12 mouse cellular contexts compared by ENCODE assay signal in genomic region chr14:75873612-75874011, GRCm38 (mm10). TPM values are rescaled to one million over a fixed set of nuclear protein-coding genes. Genes with fewer than 3 reads are reported as not detected.
DNase-seq lines count a peak whose midpoint lies in the region; ATAC-seq and TF ChIP-seq lines count a peak whose summit lies in the region.
"Had no signal": no experiment of that assay in that cellular context is flagged by ENCODE, and none has a peak within 500 bp of the region (broad histone marks: within the 10 kb centered on the region; RNA-seq: fewer than 3 reads in every experiment).

No protein-coding gene starts in this region.

- no peak for TF ChIP-seq CTCF in Patski (IDR thresholded peaks at IDR 0.05)
- TF ChIP-seq CTCF in cerebellum, adult 2 months (IDR thresholded peaks at IDR 0.05; ENCODE audit: borderline replicate concordance, insufficient read depth, low read depth, low read length): no peak

- CTCF ChIA-PET in Patski (lab: Charles Lee): interaction anchor here (1.2 to 1.3 kb wide), 2 partner anchors 203 to 204 kb away, joined by 3 read pairs; no protein-coding TSS in a partner anchor

- no peaks in the 10 kb centered on the region for H3K4me1 ChIP-seq in embryonic facial prominence, embryonic 14.5 days (ENCODE audit: control insufficient read depth, insufficient read depth, low read length)
- H3K4me1 ChIP-seq in embryonic facial prominence, embryonic 10.5 days: peaks cover 22% of the 10 kb centered on the region
- peaks cover 15% of the 10 kb centered on the region; the same call in 1 of the 2 replicates for H3K4me1 ChIP-seq in kidney, embryonic 15.5 days
- H3K4me1 ChIP-seq in midbrain, embryonic 10.5 days: peaks cover 39% of the 10 kb centered on the region
- no peaks in the 10 kb centered on the region for H3K4me1 ChIP-seq in cerebellum, adult 2 months (ENCODE audit: control insufficient read depth, insufficient read depth, low read length)
- H3K4me1 ChIP-seq: limb, embryonic 12.5 days had no signal

- H3K9me3 ChIP-seq in embryonic facial prominence, embryonic 14.5 days (ENCODE audit: control insufficient read depth, low read length): no peaks in the 10 kb centered on the region
- peaks cover 3% of the 10 kb centered on the region for H3K9me3 ChIP-seq in embryonic facial prominence, embryonic 10.5 days
- H3K9me3 ChIP-seq in kidney, embryonic 15.5 days (replicated peaks): no peaks in the 10 kb centered on the region
- peaks cover 4% of the 10 kb centered on the region; the same call in 1 of the 2 replicates for H3K9me3 ChIP-seq in midbrain, embryonic 10.5 days (replicated peaks)

- no peak overlapping the region for H3K27ac ChIP-seq in embryonic facial prominence, embryonic 14.5 days (replicated peaks; ENCODE audit: low read depth, low read length)
- H3K27ac ChIP-seq in embryonic facial prominence, embryonic 10.5 days (replicated peaks): no peak overlapping the region
- 0 out of 2 replicates have a peak overlapping the region, but pooled peaks have one; percentile 32 for H3K27ac ChIP-seq in kidney, embryonic 15.5 days
- no peak overlapping the region for H3K27ac ChIP-seq in midbrain, embryonic 10.5 days (replicated peaks)
- no peak overlapping the region for H3K27ac ChIP-seq in cerebellum, adult 2 months (ENCODE audit: insufficient read depth, low read length)
- H3K27ac ChIP-seq: layer of hippocampus, adult 2 months; limb, embryonic 12.5 days had no signal

- H3K4me2 ChIP-seq in embryonic facial prominence, embryonic 14.5 days (ENCODE audit: low read depth, low read length): no peak overlapping the region
- no peak overlapping the region for H3K4me2 ChIP-seq in kidney, embryonic 15.5 days
- H3K4me2 ChIP-seq: limb, embryonic 12.5 days had no signal

- no peak overlapping the region for H3K4me3 ChIP-seq in embryonic facial prominence, embryonic 14.5 days (ENCODE audit: low read depth, low read length)
- H3K4me3 ChIP-seq in embryonic facial prominence, embryonic 10.5 days: no peak overlapping the region
- H3K4me3 ChIP-seq in kidney, embryonic 15.5 days (replicated peaks): no peak overlapping the region
- no peak overlapping the region for H3K4me3 ChIP-seq in midbrain, embryonic 10.5 days
- H3K4me3 ChIP-seq in cerebellum, adult 2 months (replicated peaks; ENCODE audit: insufficient read depth, low read depth, low read length): no peak overlapping the region
- H3K4me3 ChIP-seq: layer of hippocampus, adult 2 months; limb, embryonic 12.5 days had no signal

- no peaks in the 10 kb centered on the region for H3K27me3 ChIP-seq in embryonic facial prominence, embryonic 14.5 days (replicated peaks; ENCODE audit: control insufficient read depth, insufficient read depth, low read length)
- H3K27me3 ChIP-seq in embryonic facial prominence, embryonic 10.5 days (replicated peaks; ENCODE audit: low read depth, poor library complexity, severe bottlenecking): no peaks in the 10 kb centered on the region; the same call in 1 of the 2 replicates
- H3K27me3 ChIP-seq in Patski: no peaks in the 10 kb centered on the region
- H3K27me3 ChIP-seq in kidney, embryonic 15.5 days: 0 out of 2 replicates have a peak, but pooled peaks cover 2% of the 10 kb centered on the region
- peaks cover 12% of the 10 kb centered on the region for H3K27me3 ChIP-seq in midbrain, embryonic 10.5 days (ENCODE audit: low read depth, poor library complexity, severe bottlenecking)
- no peaks in the 10 kb centered on the region; the same call in 1 of the 2 replicates for H3K27me3 ChIP-seq in cerebellum, adult 2 months (ENCODE audit: control insufficient read depth, insufficient read depth, low read length)

- in situ Hi-C loops in Patski (cut with MboI; ENCODE audit: low pct_unique_long_range_greater_than_20kb): loop anchor here (10.0 to 25.0 kb wide), 2 partner anchors 591 to 814 kb away; no protein-coding TSS in a partner anchor

- WGBS in embryonic facial prominence, embryonic 14.5 days: 62% methylated on average over 9 of the region's 9 CpGs
- WGBS in embryonic facial prominence, embryonic 10.5 days: 94% methylated on average over 9 of the region's 9 CpGs
- WGBS in kidney, embryonic 15.5 days: 58% methylated on average over 9 of the region's 9 CpGs
- 93% methylated on average over 9 of the region's 9 CpGs for WGBS in midbrain, embryonic 10.5 days
- 59% methylated on average over 9 of the region's 9 CpGs for WGBS in cerebellum, adult 2 months

- H3K9ac ChIP-seq in embryonic facial prominence, embryonic 14.5 days (ENCODE audit: low read depth, low read length): no peak overlapping the region
- no peak overlapping the region for H3K9ac ChIP-seq in kidney, embryonic 15.5 days
- H3K9ac ChIP-seq: limb, embryonic 12.5 days had no signal

- TF ChIP-seq POLR2A in cerebellum, adult 2 months (IDR thresholded peaks at IDR 0.05; ENCODE audit: borderline replicate concordance, insufficient read depth, low read length): no peak

- POLR2A ChIA-PET in Patski (lab: Charles Lee): interaction anchor here (0.7 kb wide), 1 partner anchor 128 kb away, joined by 3 read pairs; no protein-coding TSS in a partner anchor

- no peaks in the 10 kb centered on the region for H3K36me3 ChIP-seq in embryonic facial prominence, embryonic 14.5 days (ENCODE audit: control insufficient read depth, insufficient read depth, low read length)
- H3K36me3 ChIP-seq in embryonic facial prominence, embryonic 10.5 days (replicated peaks): no peaks in the 10 kb centered on the region
- no peaks in the 10 kb centered on the region for H3K36me3 ChIP-seq in kidney, embryonic 15.5 days
- no peaks in the 10 kb centered on the region for H3K36me3 ChIP-seq in midbrain, embryonic 10.5 days
- H3K36me3 ChIP-seq: limb, embryonic 12.5 days had no signal

- DNase-seq in embryonic facial prominence, embryonic 14.5 days (ENCODE audit: low spot score): peak; percentile 78
- no peak for DNase-seq in embryonic facial prominence, embryonic 10.5 days (ENCODE audit: low spot score)
- peak; percentile 68 for DNase-seq in Patski (ENCODE audit: low read depth, low spot score)
- peak; percentile 47 for DNase-seq in lung, postnatal 25 days (ENCODE audit: low spot score)
- no peak for DNase-seq in B cell, adult 2 months
- DNase-seq in midbrain, embryonic 10.5 days (ENCODE audit: low spot score): no peak
- no peak for DNase-seq in cerebellum, adult 2 months
- DNase-seq: gastrocnemius, postnatal 14 days; right cerebral cortex, postnatal 25 days had no signal

- no peak for ATAC-seq in embryonic facial prominence, embryonic 14.5 days (ENCODE audit: low read depth)
- no peak for ATAC-seq in Patski
- ATAC-seq in kidney, embryonic 15.5 days (replicated peaks; ENCODE audit: low FRiP score): no peak

RNA-seq across cellular contexts. Expression of gene Tpt1, which starts 28.7 kb away (rescaled TPM):
- 1,262 and 1,432 TPM in 2 replicates for polyA plus RNA-seq in embryonic facial prominence, embryonic 14.5 days (2014; fragmentation: Nextera tagmentation; extraction: Ambion mirVana)
- polyA plus RNA-seq in embryonic facial prominence, embryonic 10.5 days (2016; fragmentation: Nextera tagmentation; extraction: Ambion mirVana): 832 and 862 TPM in 2 replicates
- 2,058 TPM for polyA plus RNA-seq in Patski (2021)
- polyA plus RNA-seq in kidney, embryonic 15.5 days (2015; fragmentation: Nextera tagmentation; extraction: Ambion mirVana): 1,011 and 1,156 TPM in 2 replicates
- polyA plus RNA-seq in midbrain, embryonic 10.5 days (2016; fragmentation: Nextera tagmentation; extraction: Ambion mirVana): 805 and 934 TPM in 2 replicates
- 698 and 753 TPM in 2 replicates for polyA plus RNA-seq in cerebellum, adult 2 months (2012; rRNA removed)

Comparison
In these comparisons a context has a peak if more than half of its experiments do, and no peak if none do; other contexts are left out.
1. DNase-seq: peak in embryonic facial prominence, embryonic 14.5 days (single experiment), Patski (single experiment) and lung, postnatal 25 days (single experiment); none in embryonic facial prominence, embryonic 10.5 days (single experiment), B cell, adult 2 months (0 of 2), midbrain, embryonic 10.5 days (single experiment) and cerebellum, adult 2 months (0 of 2).